Comparison of ENCODE assay signal across 8 mouse cellular contexts in genomic region chr4:133887672-133888453, GRCm38 (mm10). TPM values are rescaled to one million over a fixed set of nuclear protein-coding genes. Genes with fewer than 3 reads are reported as not detected.
A peak's percentile ranks its signal among the peaks of the same experiment; 100 is the strongest.
DNase-seq lines count a peak whose midpoint lies in the region; ATAC-seq and TF ChIP-seq lines count a peak whose summit lies in the region.

Gene Rps6ka1, minus strand, starts transcription at chr4:133887797.

- peak; percentile 35; the same call in 1 of the 2 replicates for TF ChIP-seq CTCF in bone marrow, adult 2 months (IDR thresholded peaks at IDR 0.05; ENCODE audit: control insufficient read depth, insufficient read depth, low read length)
- peak; percentile 72 for TF ChIP-seq CTCF in midbrain, postnatal 0 days (IDR thresholded peaks at IDR 0.05)

- WGBS in bone marrow, adult 2 months: under 1% methylated on average over 61 of the region's 61 CpGs
- under 1% methylated on average over 56 of the region's 61 CpGs for WGBS in heart, embryonic 12.5 days
- WGBS in kidney, embryonic 15.5 days: under 1% methylated on average over 61 of the region's 61 CpGs
- WGBS in midbrain, postnatal 0 days: 0% methylated on average over 51 of the region's 61 CpGs
- WGBS in stomach, embryonic 15.5 days: under 1% methylated on average over 54 of the region's 61 CpGs

- TF ChIP-seq POLR2A in bone marrow, adult 2 months (IDR thresholded peaks at IDR 0.05; ENCODE audit: borderline replicate concordance, control insufficient read depth, low read depth, low read length): no peak

- peak within 1 kb of the TSS; percentile 95 for H3K4me2 ChIP-seq in heart, embryonic 12.5 days
- H3K4me2 ChIP-seq in kidney, embryonic 15.5 days: peak within 1 kb of the TSS; percentile 95
- H3K4me2 ChIP-seq in midbrain, postnatal 0 days (ENCODE audit: low read depth, low read length, poor library complexity, severe bottlenecking): peak within 1 kb of the TSS; percentile 84
- peak within 1 kb of the TSS; percentile 92 for H3K4me2 ChIP-seq in stomach, embryonic 15.5 days

- H3K9me3 ChIP-seq in heart, embryonic 12.5 days (replicated peaks): no peaks in the 10 kb centered on the region
- no peaks in the 10 kb centered on the region for H3K9me3 ChIP-seq in kidney, embryonic 15.5 days (replicated peaks)
- H3K9me3 ChIP-seq in midbrain, postnatal 0 days (ENCODE audit: low read length): no peaks in the 10 kb centered on the region
- no peaks in the 10 kb centered on the region for H3K9me3 ChIP-seq in stomach, embryonic 15.5 days

- DNase-seq in CD4-positive helper T cell, adult 2 months (ENCODE audit: low read depth, low spot score): peak; percentile 80
- DNase-seq in liver: peak; percentile 74
- DNase-seq in midbrain, postnatal 0 days (ENCODE audit: low spot score): peak; percentile 80

- H3K4me1 ChIP-seq in bone marrow, adult 2 months (ENCODE audit: control insufficient read depth, insufficient read depth, low read length): peaks cover 4% of the 10 kb centered on the region
- peaks cover 21% of the 10 kb centered on the region for H3K4me1 ChIP-seq in heart, embryonic 12.5 days (replicated peaks)
- H3K4me1 ChIP-seq in kidney, embryonic 15.5 days: peaks cover 30% of the 10 kb centered on the region
- peaks cover 19% of the 10 kb centered on the region; the same call in 1 of the 2 replicates for H3K4me1 ChIP-seq in midbrain, postnatal 0 days (ENCODE audit: insufficient read depth, low read length)
- peaks cover 25% of the 10 kb centered on the region for H3K4me1 ChIP-seq in stomach, embryonic 15.5 days

- H3K36me3 ChIP-seq in heart, embryonic 12.5 days: no peaks in the 10 kb centered on the region
- H3K36me3 ChIP-seq in kidney, embryonic 15.5 days: no peaks in the 10 kb centered on the region
- H3K36me3 ChIP-seq in midbrain, postnatal 0 days (ENCODE audit: insufficient read depth, low read length): no peaks in the 10 kb centered on the region
- H3K36me3 ChIP-seq in stomach, embryonic 15.5 days: no peaks in the 10 kb centered on the region

- peak within 1 kb of the TSS; percentile 70 for H3K4me3 ChIP-seq in bone marrow, adult 2 months (replicated peaks; ENCODE audit: control insufficient read depth, low read depth, low read length)
- peak within 1 kb of the TSS; percentile 76 for H3K4me3 ChIP-seq in heart, embryonic 12.5 days
- peak within 1 kb of the TSS; percentile 86 for H3K4me3 ChIP-seq in kidney, embryonic 15.5 days (replicated peaks)
- H3K4me3 ChIP-seq in midbrain, postnatal 0 days (ENCODE audit: low read depth, low read length): peak within 1 kb of the TSS; percentile 63
- peak within 1 kb of the TSS; percentile 92 for H3K4me3 ChIP-seq in stomach, embryonic 15.5 days (replicated peaks)

- H3K27me3 ChIP-seq in heart, embryonic 12.5 days (replicated peaks): no peaks in the 10 kb centered on the region
- H3K27me3 ChIP-seq in kidney, embryonic 15.5 days: no peaks in the 10 kb centered on the region
- H3K27me3 ChIP-seq in midbrain, postnatal 0 days (ENCODE audit: insufficient read depth, low read length): no peaks in the 10 kb centered on the region
- H3K27me3 ChIP-seq in stomach, embryonic 15.5 days (replicated peaks): no peaks in the 10 kb centered on the region

- H3K27ac ChIP-seq in bone marrow, adult 2 months (ENCODE audit: control insufficient read depth, insufficient read depth, low read depth, low read length, poor library complexity): peak within 1 kb of the TSS; percentile 58
- H3K27ac ChIP-seq in heart, embryonic 12.5 days (ENCODE audit: poor library complexity, severe bottlenecking): peak within 1 kb of the TSS; percentile 23; the same call in 1 of the 2 replicates
- H3K27ac ChIP-seq in kidney, embryonic 15.5 days: peak within 1 kb of the TSS; percentile 90
- peak within 1 kb of the TSS; percentile 79 for H3K27ac ChIP-seq in midbrain, postnatal 0 days (ENCODE audit: low read depth, low read length)
- peak within 1 kb of the TSS; percentile 92 for H3K27ac ChIP-seq in stomach, embryonic 15.5 days

- ATAC-seq in erythroid progenitor cell, adult 5-6 weeks (replicated peaks; ENCODE audit: low FRiP score, poor library complexity, severe bottlenecking): peak; percentile 52; the same call in 1 of the 2 replicates
- peak; percentile 86 for ATAC-seq in heart, embryonic 12.5 days (ENCODE audit: insufficient number of reproducible peaks, low FRiP score)
- peak; percentile 85 for ATAC-seq in kidney, embryonic 15.5 days (replicated peaks; ENCODE audit: low FRiP score)
- peak; percentile 85 for ATAC-seq in midbrain, postnatal 0 days (ENCODE audit: low FRiP score)
- peak; percentile 79 for ATAC-seq in stomach, embryonic 15.5 days (ENCODE audit: insufficient read depth, low FRiP score, low read depth)

- H3K9ac ChIP-seq in heart, embryonic 12.5 days: peak within 1 kb of the TSS; percentile 86
- H3K9ac ChIP-seq in kidney, embryonic 15.5 days: peak within 1 kb of the TSS; percentile 93
- H3K9ac ChIP-seq in midbrain, postnatal 0 days (replicated peaks; ENCODE audit: low read length, poor library complexity, severe bottlenecking): peak within 1 kb of the TSS; percentile 82
- H3K9ac ChIP-seq in stomach, embryonic 15.5 days: peak within 1 kb of the TSS; percentile 90

RNA-seq across cellular contexts. Expression of gene Rps6ka1, which starts in this region (rescaled TPM):
- polyA plus RNA-seq in bone marrow, adult 2 months (2011; ENCODE audit: insufficient read depth, insufficient read length, low replicate concordance, missing spikeins): 36.1 and 79.3 TPM in 2 replicates
- 73.9 and 91.8 TPM in 2 replicates for total RNA-seq in erythroid progenitor cell, adult 5-6 weeks (2015; ENCODE audit: low replicate concordance)
- total RNA-seq in erythroid progenitor cell, adult 5-6 weeks (2017; ENCODE audit: low replicate concordance): 77.2 and 91.8 TPM in 2 replicates
- 21.7 and 23.5 TPM in 2 replicates for polyA plus RNA-seq in heart, embryonic 12.5 days (2016; fragmentation: Nextera tagmentation; extraction: Ambion mirVana)
- polyA plus RNA-seq in kidney, embryonic 15.5 days (2015; fragmentation: Nextera tagmentation; extraction: Ambion mirVana): 44.5 and 47.5 TPM in 2 replicates
- total RNA-seq in midbrain, postnatal 0 days (2014; rRNA removed): 25.2 and 30.9 TPM in 2 replicates
- polyA plus RNA-seq in midbrain, postnatal 0 days (2015; fragmentation: Nextera tagmentation; extraction: Ambion mirVana): 20.4 and 21.6 TPM in 2 replicates
- 73.4 and 76.4 TPM in 2 replicates for polyA plus RNA-seq in stomach, embryonic 15.5 days (2015; fragmentation: Nextera tagmentation; extraction: Ambion mirVana)

Comparison
In these comparisons a context has a peak if more than half of its experiments do, and no peak if none do; other contexts are left out.
1. Peak in every context shown above with its lines: DNase-seq, ATAC-seq, H3K4me3 ChIP-seq and H3K27ac ChIP-seq.
2. H3K27ac ChIP-seq: peak in every context shown above with its lines; median percentile 92 in stomach, embryonic 15.5 days; 90 in kidney, embryonic 15.5 days; 79 in midbrain, postnatal 0 days; 58 in bone marrow, adult 2 months; 23 in heart, embryonic 12.5 days.